Mouse (Mus musculus): Measurements from ENCODE around the gene Gm17359.
A peak's percentile ranks its signal among the peaks of the same experiment; 100 is the strongest.

Gene Gm17359

GRCm38 (mm10) chr3:79336044-79336766, at the start of gene Gm17359:
Gm17359 (plus strand) TSS chr3:79336661.
- no peak for DNase-seq (ENCODE audit: low read depth)

GRCm38 (mm10) chr3:79287108-79287576, 49.3 kb upstream of the Gm17359 start:
- DNase-seq (ENCODE audit: low read depth): peak; percentile 77

- no peak for DNase-seq (ENCODE audit: low read depth)
Measured at GRCm38 (mm10) chr3:79287699-79288458, 48.6 kb upstream of the Gm17359 start.

- no peak for DNase-seq (ENCODE audit: low read depth)
Measured at GRCm38 (mm10) chr3:79289050-79289449, 47.4 kb upstream of the Gm17359 start.

- no peak for DNase-seq (ENCODE audit: low read depth)
Measured at GRCm38 (mm10) chr3:79293023-79293422, 43.4 kb upstream of the Gm17359 start.

- no peak for DNase-seq (ENCODE audit: low read depth)
Measured at GRCm38 (mm10) chr3:79294701-79295100, 41.8 kb upstream of the Gm17359 start.

- DNase-seq (ENCODE audit: low read depth): no peak
Measured at GRCm38 (mm10) chr3:79296049-79296448, 40.4 kb upstream of the Gm17359 start.

GRCm38 (mm10) chr3:79296586-79296985, 39.9 kb upstream of the Gm17359 start:
- no peak for DNase-seq (ENCODE audit: low read depth)

GRCm38 (mm10) chr3:79297281-79297680, 39.2 kb upstream of the Gm17359 start:
- DNase-seq (ENCODE audit: low read depth): no peak

- no peak for DNase-seq (ENCODE audit: low read depth)
Measured at GRCm38 (mm10) chr3:79299401-79299800, 37.1 kb upstream of the Gm17359 start.

GRCm38 (mm10) chr3:79308605-79309004, 27.9 kb upstream of the Gm17359 start:
- no peak for DNase-seq (ENCODE audit: low read depth)

- no peak for DNase-seq (ENCODE audit: low read depth)
Measured at GRCm38 (mm10) chr3:79310184-79310583, 26.3 kb upstream of the Gm17359 start.

GRCm38 (mm10) chr3:79311895-79312294, 24.6 kb upstream of the Gm17359 start:
- no peak for DNase-seq (ENCODE audit: low read depth)

GRCm38 (mm10) chr3:79314006-79314698, 22.3 kb upstream of the Gm17359 start:
- DNase-seq (ENCODE audit: low read depth): no peak

GRCm38 (mm10) chr3:79324697-79325526, 11.5 kb upstream of the Gm17359 start:
- peak; percentile 7 for DNase-seq (ENCODE audit: low read depth)

GRCm38 (mm10) chr3:79329691-79330315, 6.7 kb upstream of the Gm17359 start:
- no peak for DNase-seq (ENCODE audit: low read depth)

- DNase-seq (ENCODE audit: low read depth): no peak
Measured at GRCm38 (mm10) chr3:79333051-79333450, 3.4 kb upstream of the Gm17359 start.

- no peak for DNase-seq (ENCODE audit: low read depth)
Measured at GRCm38 (mm10) chr3:79333643-79334200, 2.7 kb upstream of the Gm17359 start.

- DNase-seq (ENCODE audit: low read depth): no peak
Measured at GRCm38 (mm10) chr3:79340737-79341136, 4.3 kb downstream of the Gm17359 start.

GRCm38 (mm10) chr3:79342961-79343735, 6.7 kb downstream of the Gm17359 start:
- DNase-seq (ENCODE audit: low read depth): no peak
